Mouse (Mus musculus) myocyte (in vitro differentiated cells): ENCODE results near the gene Ptpa. TPM values are rescaled to one million over a fixed set of nuclear protein-coding genes. Genes with fewer than 3 reads are reported as not detected.

Experiments used
- H3K27me3 ChIP-seq: one replicate; pipeline ENCODE4 v1.6.1; 2011; ENCODE audit not compliant: control insufficient read depth, insufficient read depth, insufficient read length
- H3K36me3 ChIP-seq: one replicate; pipeline ENCODE4 v1.6.1; 2011; ENCODE audit not compliant: control insufficient read depth, insufficient read depth
- H3K4me2 ChIP-seq: one replicate; pipeline ENCODE4 v1.6.1; 2011; ENCODE audit warnings: low read depth, control low read depth
- H3K4me3 ChIP-seq: one replicate; pipeline ENCODE4 v1.5.1; 2011; ENCODE audit warnings: mild to moderate bottlenecking, control low read depth, moderate library complexity
- H3K79me2 ChIP-seq: one replicate; pipeline ENCODE4 v1.6.1; 2011; ENCODE audit not compliant: control insufficient read depth, insufficient read depth
- H3ac ChIP-seq: one replicate; pipeline ENCODE4 v1.6.1; 2011; ENCODE audit not compliant: control insufficient read depth, insufficient read length
- CEBPB ChIP-seq: IDR thresholded peaks from 2 replicates; pipeline ENCODE4 v1.6.1; 2011; ENCODE audit warnings: mild to moderate bottlenecking, moderate library complexity; ENCODE audit not compliant: poor library complexity, insufficient read depth, severe bottlenecking
- E2F4 ChIP-seq: IDR thresholded peaks from one replicate; pipeline ENCODE4 v1.6.1; 2011; ENCODE audit warnings: mild to moderate bottlenecking, control low read depth, moderate library complexity; ENCODE audit not compliant: insufficient read depth
- MAX ChIP-seq: IDR thresholded peaks from one replicate; pipeline ENCODE4 v1.6.1; 2011; ENCODE audit warnings: low read depth, mild to moderate bottlenecking, control low read depth
- MYOD1 ChIP-seq, 3 experiments: IDR thresholded peaks; one replicate each; pipeline ENCODE4 v1.6.1; 2011; ENCODE audit warnings: control low read depth in 2 of 3, low read depth in 2 of 3, mild to moderate bottlenecking in 2 of 3, moderate library complexity in 1 of 3; ENCODE audit not compliant: insufficient read length in 2 of 3, control insufficient read depth in 1 of 3
- MYOG ChIP-seq, 3 experiments: IDR thresholded peaks; one replicate each; pipeline ENCODE4 v1.6.1; 2011; ENCODE audit warnings: control low read depth in 2 of 3, low read depth in 2 of 3, mild to moderate bottlenecking in 2 of 3; ENCODE audit not compliant: insufficient read length in 2 of 3, control insufficient read depth in 1 of 3, insufficient read depth in 1 of 3
- POLR2A ChIP-seq: IDR thresholded peaks from one replicate; pipeline ENCODE4 v1.6.1; 2011; ENCODE audit warnings: low read depth, mild to moderate bottlenecking, control low read depth, moderate library complexity; ENCODE audit not compliant: insufficient read length
- POLR2AphosphoS2 ChIP-seq: IDR thresholded peaks from one replicate; pipeline ENCODE4 v1.6.1; 2011; ENCODE audit warnings: low read depth, control low read depth; ENCODE audit not compliant: insufficient read length
- REST ChIP-seq: IDR thresholded peaks from one replicate; pipeline ENCODE4 v1.6.1; 2011; ENCODE audit warnings: mild to moderate bottlenecking, control low read depth, moderate library complexity; ENCODE audit not compliant: insufficient read depth, insufficient read length
- SRF ChIP-seq: IDR thresholded peaks from one replicate; pipeline ENCODE4 v1.6.1; 2011; ENCODE audit warnings: low read depth; ENCODE audit not compliant: control insufficient read depth, insufficient read length
- TCF12 ChIP-seq: IDR thresholded peaks from one replicate; pipeline ENCODE4 v1.6.1; 2011; ENCODE audit warnings: mild to moderate bottlenecking, control low read depth; ENCODE audit not compliant: poor library complexity, insufficient read depth, severe bottlenecking
- TCF3 ChIP-seq: IDR thresholded peaks from one replicate; pipeline ENCODE4 v1.6.1; 2011; ENCODE audit warnings: low read depth, control low read depth; ENCODE audit not compliant: insufficient read length
- USF1 ChIP-seq: IDR thresholded peaks from one replicate; pipeline ENCODE4 v1.6.1; 2011; ENCODE audit warnings: low read depth, mild to moderate bottlenecking, control low read depth, moderate library complexity
- polyA plus RNA-seq: library from polyadenylated mRNA; unstranded; fragments of >200 nt; fragmentation: generic; extraction: Trizol; gene quantifications from one replicate; pipeline ENCODE4 v1.2.1, GENCODE M21; 2012; ENCODE audit warnings: missing spikeins

Ptpa gene
- polyA plus RNA-seq, 1 experiment: 151 TPM

DNA sequence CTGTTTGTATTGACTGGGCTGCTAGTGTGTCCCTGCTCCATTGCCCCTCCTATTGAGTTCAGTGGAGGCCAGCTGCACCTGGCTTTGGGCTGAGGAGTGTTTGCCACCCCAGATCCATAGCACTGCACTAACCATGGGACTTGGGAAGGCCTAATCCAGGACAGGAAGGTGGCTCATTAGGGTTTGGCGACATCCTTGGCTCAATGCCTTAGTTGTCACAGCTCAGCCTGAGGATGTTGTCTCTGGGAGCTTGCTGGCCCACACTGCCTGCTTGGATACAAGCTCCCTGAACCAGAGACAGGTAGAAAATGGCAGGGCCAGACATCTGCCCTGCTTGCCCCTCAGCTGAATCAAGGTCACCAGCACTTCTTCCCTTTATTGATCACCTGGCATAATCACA lies 14.3 kb upstream of the Ptpa start:
- H3ac ChIP-seq: no peak overlapping the region

DNA sequence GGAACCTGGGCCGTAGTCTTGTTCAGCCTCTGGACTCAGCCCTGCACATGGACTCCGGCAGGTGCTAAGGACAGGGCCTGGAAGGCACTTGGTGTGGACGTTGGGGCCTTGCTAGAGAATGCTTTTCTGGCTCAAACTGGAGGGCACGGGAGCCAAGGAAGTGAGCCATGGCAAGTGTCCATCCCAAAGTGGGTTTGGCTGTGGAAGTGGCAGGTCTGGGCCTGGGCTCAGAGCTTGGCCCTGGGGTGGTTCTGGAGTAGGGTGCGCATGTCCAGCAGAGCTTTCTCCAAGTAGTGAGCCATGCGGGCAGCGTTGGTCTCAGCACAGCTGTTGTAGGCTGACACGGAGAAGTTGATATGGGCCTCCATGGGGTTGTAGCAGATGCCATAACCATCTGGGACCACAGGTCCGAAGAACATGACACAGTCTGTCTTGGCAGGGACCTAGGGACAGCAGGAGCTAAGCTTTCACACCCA lies 13.4 kb upstream of the Ptpa start:
- TF ChIP-seq E2F4 (no peak), SRF (no peak), MYOG (IDR thresholded peaks at IDR 0.05; ENCODE audit: control insufficient read depth in 1 of 3, insufficient read depth in 1 of 3, insufficient read length in 2 of 3, low read depth in 2 of 3) (peak; percentile 68 to 82 (median 70)), MYOD1 (IDR thresholded peaks at IDR 0.05; ENCODE audit: control insufficient read depth in 1 of 3, insufficient read length in 2 of 3, low read depth in 2 of 3) (peak in 2 of 3 experiments; percentile 39 to 71), TCF3 (no peak), TCF12 (no peak)
- Histone ChIP-seq H3ac (no peak overlapping the region), H3K4me2 (no peak overlapping the region), H3K4me3 (no peak overlapping the region), H3K79me2 (no peaks in the 10 kb centered on the region), H3K27me3 (no peaks in the 10 kb centered on the region), H3K36me3 (peaks cover 5% of the 10 kb centered on the region)

More for the DNA sequence above, 14.3 kb upstream of the Ptpa start:
- Histone ChIP-seq H3K27me3 (no peaks in the 10 kb centered on the region), H3K4me3 (no peak overlapping the region), H3K79me2 (no peaks in the 10 kb centered on the region), H3K36me3 (peaks cover 4% of the 10 kb centered on the region), H3K4me2 (no peak overlapping the region)
- no peak for TF ChIP-seq MYOD1 (IDR thresholded peaks at IDR 0.05; ENCODE audit: control insufficient read depth in 1 of 3, insufficient read length in 2 of 3, low read depth in 2 of 3)
- TF ChIP-seq POLR2AphosphoS2: peak; percentile 43

DNA sequence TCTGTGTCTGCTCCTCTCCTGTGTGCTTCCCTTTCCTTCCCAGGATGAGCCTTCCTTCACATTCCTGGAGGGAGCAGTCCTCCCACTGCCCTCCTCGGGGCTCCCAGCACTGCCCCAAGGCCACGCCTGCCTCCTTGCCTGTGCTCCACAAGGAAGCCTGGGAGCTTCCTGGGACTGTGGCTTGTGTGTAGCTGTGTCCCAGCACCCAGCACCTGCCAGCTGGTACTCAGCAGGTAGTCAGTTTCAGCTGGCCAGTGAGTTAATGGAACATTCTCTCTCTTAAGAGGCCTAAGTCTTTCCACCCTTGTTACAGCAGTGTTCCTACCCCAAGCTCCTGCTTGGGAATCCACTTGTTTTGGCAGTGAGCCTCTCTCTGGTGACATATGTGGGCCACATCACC lies 13.0 kb upstream of the Ptpa start:
- no peak overlapping the region for H3K4me2 ChIP-seq
- H3K79me2 ChIP-seq: no peaks in the 10 kb centered on the region
- TF ChIP-seq TCF12 (no peak), MAX (no peak), SRF (no peak), MYOG (IDR thresholded peaks at IDR 0.05; ENCODE audit: control insufficient read depth in 1 of 3, insufficient read depth in 1 of 3, insufficient read length in 2 of 3, low read depth in 2 of 3) (no peak), POLR2A (no peak), TCF3 (no peak), USF1 (no peak), CEBPB (no peak), E2F4 (no peak)
- H3K4me3 ChIP-seq: no peak overlapping the region
- no peak overlapping the region for H3ac ChIP-seq
- peaks cover 9% of the 10 kb centered on the region for H3K36me3 ChIP-seq
- no peaks in the 10 kb centered on the region for H3K27me3 ChIP-seq

DNA sequence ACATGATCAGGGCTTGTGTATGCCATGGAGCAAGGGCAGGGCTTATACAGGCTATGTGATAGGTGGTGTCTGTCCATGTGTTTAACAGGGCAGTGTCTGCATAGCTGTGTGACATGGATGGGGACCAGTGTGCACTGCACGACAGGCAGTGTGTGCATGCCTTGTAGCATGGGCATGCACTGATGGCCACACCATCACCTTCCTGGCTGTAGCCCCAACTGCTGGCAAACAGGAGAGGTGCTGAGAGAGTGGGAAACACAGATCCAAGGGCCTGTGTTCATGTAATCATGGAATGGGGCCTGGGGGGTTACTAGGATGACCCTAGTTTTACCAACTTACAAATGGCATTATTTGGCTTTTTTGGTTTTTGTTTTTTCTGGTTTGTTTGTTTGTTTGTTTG lies 12.0 kb upstream of the Ptpa start:
- Histone ChIP-seq H3K27me3 (no peaks in the 10 kb centered on the region), H3K36me3 (peaks cover 12% of the 10 kb centered on the region), H3ac (no peak overlapping the region), H3K4me3 (no peak overlapping the region), H3K4me2 (no peak overlapping the region), H3K79me2 (no peaks in the 10 kb centered on the region)
- TF ChIP-seq TCF3: no peak
- no peak for TF ChIP-seq REST
- TF ChIP-seq POLR2A: no peak
- TF ChIP-seq CEBPB: no peak
- no peak for TF ChIP-seq MYOD1 (IDR thresholded peaks at IDR 0.05; ENCODE audit: control insufficient read depth in 1 of 3, insufficient read length in 2 of 3, low read depth in 2 of 3)
- no peak for TF ChIP-seq E2F4
- no peak for TF ChIP-seq USF1
- no peak for TF ChIP-seq TCF12
- TF ChIP-seq MAX: no peak
- no peak for TF ChIP-seq MYOG (IDR thresholded peaks at IDR 0.05; ENCODE audit: control insufficient read depth in 1 of 3, insufficient read depth in 1 of 3, insufficient read length in 2 of 3, low read depth in 2 of 3)
- TF ChIP-seq POLR2AphosphoS2: no peak
- no peak for TF ChIP-seq SRF

DNA sequence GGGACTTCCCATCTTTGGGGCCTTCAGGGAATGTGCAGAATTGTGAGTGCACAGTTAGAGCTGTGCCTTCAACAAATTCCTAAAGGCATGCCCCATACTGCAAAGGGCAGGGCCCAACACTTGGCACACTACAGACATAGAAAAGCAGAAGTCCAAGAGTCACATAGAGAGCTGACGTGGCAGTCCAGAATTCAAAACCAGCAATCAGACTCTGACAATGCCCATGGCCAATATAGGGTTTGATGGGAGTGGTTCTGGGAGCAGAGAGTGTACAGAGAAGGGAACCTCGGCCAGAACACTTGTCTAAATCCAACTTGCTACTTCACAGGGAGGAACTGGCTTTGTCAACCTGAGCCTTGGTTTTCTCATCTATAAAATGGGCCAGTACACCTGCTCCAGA lies 8.6 kb upstream of the Ptpa start:
- H3ac ChIP-seq: no peak overlapping the region
- no peak overlapping the region for H3K4me3 ChIP-seq
- H3K36me3 ChIP-seq: peaks cover 14% of the 10 kb centered on the region
- TF ChIP-seq TCF3 (no peak), TCF12 (no peak)
- no peaks in the 10 kb centered on the region for H3K79me2 ChIP-seq
- no peak overlapping the region for H3K4me2 ChIP-seq
- no peaks in the 10 kb centered on the region for H3K27me3 ChIP-seq

DNA sequence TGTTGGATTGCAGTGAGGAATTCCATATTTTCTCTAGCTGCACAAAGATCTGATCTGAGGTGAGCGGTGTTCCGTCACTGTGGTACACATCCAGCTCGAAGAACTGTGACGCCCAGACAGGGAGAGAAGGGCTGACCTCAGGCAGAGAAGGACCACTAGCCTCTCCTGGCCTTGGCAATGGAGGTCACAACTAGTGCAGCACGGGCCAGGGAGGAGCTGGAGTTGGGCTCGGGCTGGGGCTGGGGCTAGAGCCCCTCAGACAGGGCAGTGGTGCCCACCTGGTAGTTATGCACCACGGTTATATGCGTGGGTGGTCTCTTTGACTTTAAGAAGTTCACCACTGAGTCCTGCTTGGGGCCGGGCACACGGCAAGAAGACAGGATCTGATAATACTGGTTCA lies 8.1 kb upstream of the Ptpa start:
- Histone ChIP-seq H3K27me3 (no peaks in the 10 kb centered on the region), H3ac (no peak overlapping the region), H3K4me3 (no peak overlapping the region), H3K79me2 (no peaks in the 10 kb centered on the region), H3K4me2 (no peak overlapping the region), H3K36me3 (peaks cover 14% of the 10 kb centered on the region)
- no peak for TF ChIP-seq E2F4
- TF ChIP-seq CEBPB: no peak
- no peak for TF ChIP-seq TCF12
- TF ChIP-seq REST: no peak
- no peak for TF ChIP-seq TCF3
- no peak for TF ChIP-seq POLR2A
- no peak for TF ChIP-seq MYOG (IDR thresholded peaks at IDR 0.05; ENCODE audit: control insufficient read depth in 1 of 3, insufficient read depth in 1 of 3, insufficient read length in 2 of 3, low read depth in 2 of 3)
- TF ChIP-seq MAX: no peak
- no peak for TF ChIP-seq SRF
- no peak for TF ChIP-seq MYOD1 (IDR thresholded peaks at IDR 0.05; ENCODE audit: control insufficient read depth in 1 of 3, insufficient read length in 2 of 3, low read depth in 2 of 3)
- no peak for TF ChIP-seq POLR2AphosphoS2
- TF ChIP-seq USF1: no peak
